Mouse (Mus musculus) liver, embryonic 15.5 days (tissue): ENCODE measurements around the gene Tmem221. TPM values are rescaled to one million over a fixed set of nuclear protein-coding genes. Genes with fewer than 3 reads are reported as not detected.
A peak's percentile ranks its signal among the peaks of the same experiment; 100 is the strongest.

Source experiments
- ATAC-seq: fragments of 200-750 bp; cut with Nextera tagmentation; 2 replicates; pipeline ENCODE4 v1.8.0; 2017; ENCODE audit warnings: moderate number of reproducible peaks, mild to moderate bottlenecking, moderate library complexity; ENCODE audit not compliant: insufficient read depth
- H3K27ac ChIP-seq: fragments of 300-500 bp; sonication (generic); replicated peaks from 2 replicates; pipeline ENCODE4 v1.5.1; 2015; ENCODE audit warnings: mild to moderate bottlenecking, inconsistent platforms
- H3K27me3 ChIP-seq: fragments of 300-500 bp; sonication (generic); 2 replicates; pipeline ENCODE4 v1.6.1; 2015; ENCODE audit warnings: mild to moderate bottlenecking, inconsistent platforms
- H3K36me3 ChIP-seq: fragments of 300-500 bp; sonication (generic); replicated peaks from 2 replicates; pipeline ENCODE4 v1.6.1; 2015; ENCODE audit warnings: moderate library complexity, mild to moderate bottlenecking, inconsistent platforms
- H3K4me1 ChIP-seq: fragments of 300-500 bp; sonication (generic); replicated peaks from 2 replicates; pipeline ENCODE4 v1.6.1; 2015; ENCODE audit warnings: inconsistent platforms
- H3K4me2 ChIP-seq: fragments of 300-500 bp; sonication (generic); 2 replicates; pipeline ENCODE4 v1.6.1; 2015; ENCODE audit warnings: moderate library complexity, mild to moderate bottlenecking, inconsistent platforms
- H3K4me3 ChIP-seq: fragments of 300-500 bp; sonication (generic); replicated peaks from 2 replicates; pipeline ENCODE4 v1.5.1; 2015; ENCODE audit warnings: mild to moderate bottlenecking, inconsistent platforms
- H3K9ac ChIP-seq: fragments of 300-500 bp; sonication (generic); 2 replicates; pipeline ENCODE4 v1.6.1; 2015; ENCODE audit warnings: moderate library complexity, mild to moderate bottlenecking, inconsistent platforms
- H3K9me3 ChIP-seq: fragments of 300-500 bp; sonication (generic); replicated peaks from 2 replicates; pipeline ENCODE4 v1.6.1; 2016; ENCODE audit warnings: inconsistent platforms
- WGBS: fragments of 180-500 bp; shearing (Covaris S2); methylation state at CpG from one replicate; pipeline ENCODE4 v1.1.7; 2015; ENCODE audit warnings: mixed read lengths; ENCODE audit not compliant: insufficient replicate concordance; 5-methylcytosine and 5-hydroxymethylcytosine counted together
- polyA plus RNA-seq: library from polyadenylated mRNA; unstranded; fragments of >200 nt; fragmentation: Nextera tagmentation; extraction: Ambion mirVana; gene quantifications from 2 replicates; pipeline ENCODE4 v1.2.1, GENCODE M21; 2015

Tmem221 gene
- polyA plus RNA-seq, 1 experiment from 2014 or later, result 0.50 TPM

DNA sequence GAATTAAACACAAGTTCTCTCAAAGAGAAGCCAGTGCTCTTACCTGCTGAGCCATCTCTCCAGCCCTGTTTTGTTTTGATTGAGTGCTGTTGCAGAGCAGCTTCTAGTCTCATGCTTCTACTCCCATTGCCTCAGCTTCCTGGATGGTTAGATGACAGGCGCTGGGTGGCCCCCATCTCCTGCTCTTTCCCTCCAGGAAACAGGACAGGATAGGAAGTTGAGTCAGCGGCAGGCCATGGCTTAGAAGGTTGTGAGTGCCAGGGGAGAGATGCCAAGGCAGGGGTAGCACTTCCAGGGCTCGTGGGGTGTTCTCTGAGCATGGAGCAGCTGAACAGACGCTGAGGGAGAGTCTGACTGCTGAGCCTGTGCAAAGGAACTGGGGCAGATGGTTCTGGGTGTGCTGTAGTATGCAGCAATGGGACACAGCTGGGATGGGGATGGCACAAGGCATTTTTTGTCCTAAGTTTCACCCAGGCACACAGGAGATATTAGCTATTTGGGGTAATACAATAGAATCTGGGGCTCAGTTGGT is 19.3 kb upstream of the Tmem221 start:
- Histone ChIP-seq H3K27ac (no peak overlapping the region), H3K27me3 (no peaks in the 10 kb centered on the region), H3K36me3 (no peaks in the 10 kb centered on the region), H3K4me2 (no peak overlapping the region), H3K4me3 (no peak overlapping the region), H3K4me1 (no peaks in the 10 kb centered on the region), H3K9ac (no peak overlapping the region), H3K9me3 (no peaks in the 10 kb centered on the region)
- no peak for ATAC-seq
- WGBS, result 36% methylated on average over 4 of the region's 4 CpGs

DNA sequence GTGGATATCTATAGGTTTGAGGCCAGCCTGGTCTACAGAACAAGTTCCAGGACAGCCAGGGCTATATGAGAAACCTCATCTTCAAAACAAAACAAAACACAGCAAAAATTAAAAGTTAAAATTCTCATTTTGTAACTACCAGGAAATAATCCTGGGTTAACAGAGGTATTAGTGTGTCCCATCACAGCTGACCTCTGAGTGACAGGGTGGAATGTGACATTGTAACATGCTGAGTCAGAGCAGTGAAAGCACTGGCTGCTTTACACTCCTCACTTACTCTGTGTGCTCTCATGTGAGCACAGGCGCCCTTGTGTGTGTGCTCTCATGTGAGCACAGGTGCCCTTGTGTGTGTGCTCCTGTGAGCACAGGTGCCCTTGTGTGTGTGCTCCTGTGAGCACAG is 16.3 kb upstream of the Tmem221 start:
- Histone ChIP-seq H3K4me2 (no peak overlapping the region), H3K4me3 (no peak overlapping the region), H3K9me3 (no peaks in the 10 kb centered on the region), H3K4me1 (peaks cover 13% of the 10 kb centered on the region), H3K27ac (no peak overlapping the region), H3K36me3 (no peaks in the 10 kb centered on the region), H3K27me3 (peaks cover 14% of the 10 kb centered on the region), H3K9ac (no peak overlapping the region)
- 33% methylated on average over 1 of the region's 1 CpGs for whole genome bisulfite sequencing
- ATAC-seq, result no peak

- H3K36me3 ChIP-seq, result no peaks in the 10 kb centered on the region
- no peak overlapping the region for H3K9ac ChIP-seq
- no peak overlapping the region for H3K4me2 ChIP-seq
- H3K4me1 ChIP-seq, result peaks cover 19% of the 10 kb centered on the region
- ATAC-seq, result no peak
- H3K27ac ChIP-seq, result no peak overlapping the region
- no peak overlapping the region for H3K4me3 ChIP-seq
- H3K9me3 ChIP-seq, result no peaks in the 10 kb centered on the region
- peaks cover 20% of the 10 kb centered on the region for H3K27me3 ChIP-seq
- 62% methylated on average over 7 of the region's 7 CpGs for WGBS
Observed at GRCm38 (mm10) chr8:71574426-71574825, 15.8 kb upstream of the Tmem221 start.

DNA sequence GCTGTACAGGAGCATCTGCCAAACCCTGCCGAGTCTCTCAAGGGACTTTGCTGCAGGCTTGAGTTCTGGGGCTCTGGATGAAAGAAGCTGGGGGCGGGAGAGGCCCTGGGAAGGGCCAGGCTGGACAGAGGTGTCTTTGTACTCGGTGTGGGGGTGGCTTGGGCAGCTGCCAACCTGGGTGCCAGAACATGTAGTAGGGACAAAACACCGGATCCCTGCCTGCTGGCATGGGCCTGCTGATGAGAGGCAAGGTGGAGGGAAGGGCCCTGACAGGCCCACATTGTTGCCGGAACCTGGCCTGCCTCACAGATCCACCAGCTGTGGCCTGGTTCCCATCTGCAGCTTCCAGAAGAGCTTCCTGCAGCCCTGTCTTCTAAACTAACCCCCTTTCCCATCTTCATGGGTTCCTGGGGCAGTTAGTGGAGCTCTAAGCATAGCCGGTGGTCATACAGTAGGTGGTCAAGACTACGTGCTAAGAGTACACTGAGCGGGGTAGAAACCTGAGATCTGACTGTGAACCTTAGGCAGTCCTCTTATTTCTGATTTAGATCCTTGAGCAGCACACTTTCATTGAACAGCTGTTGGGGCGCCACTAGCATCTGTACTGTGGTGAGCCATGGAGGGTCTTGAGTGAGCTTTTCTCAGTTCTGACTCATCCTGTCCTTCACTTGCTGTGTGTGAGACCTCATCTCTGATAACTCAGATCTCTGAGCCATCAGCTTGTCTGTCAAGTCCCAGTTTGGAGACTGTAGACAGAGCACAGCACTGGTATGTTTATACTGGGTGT is 14.4 kb upstream of the Tmem221 start:
- Histone ChIP-seq H3K4me2 (no peak overlapping the region), H3K4me1 (peaks cover 31% of the 10 kb centered on the region), H3K27ac (no peak overlapping the region), H3K36me3 (no peaks in the 10 kb centered on the region), H3K4me3 (no peak overlapping the region), H3K9me3 (no peaks in the 10 kb centered on the region), H3K9ac (no peak overlapping the region), H3K27me3 (peaks cover 34% of the 10 kb centered on the region)
- no peak for ATAC-seq
- 70% methylated on average over 9 of the region's 9 CpGs for WGBS

DNA sequence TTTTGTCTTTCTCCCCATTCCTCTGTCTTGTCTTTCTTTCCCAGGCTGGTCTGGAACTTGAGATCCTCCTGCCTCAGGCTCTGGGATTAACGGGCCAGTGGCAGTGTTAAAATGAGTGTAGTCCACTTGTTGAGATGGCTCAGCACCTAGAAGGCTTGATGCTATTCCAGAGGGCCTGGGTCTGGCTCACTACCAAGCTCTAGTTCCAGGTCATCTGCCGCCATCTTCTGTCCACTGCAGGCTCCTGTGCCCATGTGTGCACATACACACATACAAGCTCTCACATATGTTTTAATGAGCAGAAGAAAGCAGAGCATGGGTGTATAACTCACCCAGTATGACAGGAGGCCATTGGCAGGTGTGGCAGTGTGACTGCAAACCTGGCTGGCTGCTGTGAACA is 13.4 kb upstream of the Tmem221 start:
- H3K9ac ChIP-seq, result no peak overlapping the region
- H3K4me2 ChIP-seq, result no peak overlapping the region
- H3K4me3 ChIP-seq, result no peak overlapping the region
- 67% methylated on average over 2 of the region's 2 CpGs for WGBS
- peaks cover 31% of the 10 kb centered on the region for H3K4me1 ChIP-seq
- no peaks in the 10 kb centered on the region for H3K36me3 ChIP-seq
- H3K27ac ChIP-seq, result no peak overlapping the region
- peaks cover 43% of the 10 kb centered on the region for H3K27me3 ChIP-seq
- no peak for ATAC-seq
- no peaks in the 10 kb centered on the region for H3K9me3 ChIP-seq

DNA sequence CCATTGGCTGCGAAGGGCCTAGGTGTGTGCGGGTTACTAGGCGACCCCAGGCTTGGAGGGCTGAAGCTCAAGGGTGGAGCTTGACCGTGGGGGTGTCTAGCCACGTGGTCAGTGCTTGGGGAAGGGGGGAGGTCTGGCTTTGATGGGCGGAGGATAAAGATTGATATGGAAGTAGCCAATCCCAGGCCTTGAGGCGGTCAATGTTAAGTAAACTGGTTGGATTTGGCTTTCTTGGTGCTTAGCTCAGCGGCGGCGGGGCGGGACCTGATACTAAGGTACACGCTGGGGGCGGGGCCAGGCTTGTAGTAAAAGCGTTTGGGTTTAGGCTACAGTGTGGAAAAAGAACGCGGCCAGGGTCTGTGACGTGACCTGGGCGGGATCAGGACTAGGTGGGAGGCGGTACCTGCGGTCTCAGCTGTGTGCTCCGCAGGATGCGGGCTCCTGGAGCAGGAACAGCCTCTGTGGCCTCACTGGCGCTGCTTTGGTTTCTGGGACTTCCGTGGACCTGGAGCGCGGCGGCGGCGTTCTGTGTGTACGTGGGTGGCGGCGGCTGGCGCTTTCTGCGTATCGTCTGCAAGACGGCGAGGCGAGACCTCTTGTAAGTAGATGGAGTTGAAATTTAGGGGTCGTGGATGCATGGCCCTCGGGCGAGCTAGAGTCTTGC is 11.8 kb upstream of the Tmem221 start:
- H3K27me3 ChIP-seq, result peaks cover 50% of the 10 kb centered on the region
- peak overlapping the region; percentile 40 for H3K9ac ChIP-seq
- H3K4me2 ChIP-seq, result peak overlapping the region; percentile 73
- no peak overlapping the region for H3K27ac ChIP-seq
- peak; percentile 74 for ATAC-seq
- H3K36me3 ChIP-seq, result no peaks in the 10 kb centered on the region
- under 1% methylated on average over 41 of the region's 41 CpGs for WGBS
- H3K4me1 ChIP-seq, result peaks cover 31% of the 10 kb centered on the region
- H3K9me3 ChIP-seq, result no peaks in the 10 kb centered on the region
- H3K4me3 ChIP-seq, result peak overlapping the region; percentile 57

DNA sequence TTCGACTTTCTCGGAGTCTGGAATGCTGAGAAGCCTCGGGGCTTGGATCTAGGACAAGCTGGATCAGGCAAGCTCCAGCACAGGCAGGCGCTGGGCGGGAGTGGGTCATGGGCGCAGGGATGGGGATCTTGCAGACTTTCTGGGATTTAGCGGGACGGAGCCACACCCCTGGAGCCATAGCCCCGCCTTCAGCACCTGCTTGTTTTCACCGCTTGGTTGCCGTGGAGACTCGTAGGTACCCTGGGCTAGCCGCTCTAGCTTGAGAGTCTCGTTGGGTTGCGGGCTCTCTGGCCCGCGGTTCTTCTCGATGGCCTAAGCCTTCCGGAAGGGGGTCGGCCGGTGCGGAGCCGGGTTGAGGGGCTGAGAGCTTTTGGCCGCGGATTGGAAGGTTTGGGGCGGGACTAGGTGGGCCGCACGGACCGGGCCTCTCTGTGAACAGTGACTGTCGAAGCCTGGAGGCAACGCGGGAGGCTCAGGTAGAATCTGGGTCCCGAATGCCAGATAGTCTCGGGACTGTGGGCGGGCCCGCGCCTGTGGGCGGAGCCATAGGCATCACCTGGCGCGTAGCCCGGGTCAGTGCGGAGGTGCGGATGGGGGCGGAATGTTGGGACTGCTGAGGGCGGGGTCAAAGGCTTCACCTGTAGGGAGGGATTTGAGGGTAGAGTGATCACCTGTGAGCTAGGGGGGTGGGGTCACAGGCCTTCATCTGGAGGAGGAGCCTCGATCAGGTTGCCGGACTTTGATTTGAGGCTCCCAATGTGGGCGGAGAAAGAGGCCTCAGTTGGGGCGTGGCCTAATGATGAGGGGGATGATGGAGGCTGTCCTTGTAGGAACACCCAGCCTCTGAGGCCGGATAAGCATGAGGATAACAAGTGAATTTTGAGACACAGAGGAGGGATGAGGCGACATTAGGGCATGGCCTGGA is 11.0 kb upstream of the Tmem221 start:
- 4% methylated on average over 51 of the region's 51 CpGs for WGBS
- H3K9me3 ChIP-seq, result no peaks in the 10 kb centered on the region
- 0 out of 2 replicates have a peak overlapping the region, but pooled peaks have one; percentile 29 for H3K27ac ChIP-seq
- no peaks in the 10 kb centered on the region for H3K36me3 ChIP-seq
- ATAC-seq, result peak; percentile 71
- peak overlapping the region; percentile 30; the same call in 1 of the 2 replicates for H3K9ac ChIP-seq
- peak overlapping the region; percentile 57 for H3K4me3 ChIP-seq
- peak overlapping the region; percentile 73 for H3K4me2 ChIP-seq
- H3K27me3 ChIP-seq, result peaks cover 50% of the 10 kb centered on the region
- H3K4me1 ChIP-seq, result peaks cover 31% of the 10 kb centered on the region

GRCm38 (mm10) chr8:71568941-71569340 is 10.3 kb upstream of the Tmem221 start:
- 47% methylated on average over 6 of the region's 6 CpGs for WGBS
- Histone ChIP-seq H3K27me3 (peaks cover 50% of the 10 kb centered on the region), H3K4me3 (peak overlapping the region; percentile 57; the same call in 1 of the 2 replicates), H3K9me3 (no peaks in the 10 kb centered on the region; the same call in 1 of the 2 replicates), H3K9ac (no peak overlapping the region), H3K4me2 (peak overlapping the region; percentile 73), H3K4me1 (peaks cover 31% of the 10 kb centered on the region), H3K36me3 (no peaks in the 10 kb centered on the region), H3K27ac (no peak overlapping the region)
- no peak for ATAC-seq

- no peaks in the 10 kb centered on the region for H3K36me3 ChIP-seq
- WGBS, result 28% methylated on average over 13 of the region's 13 CpGs
- no peak for ATAC-seq
- peak within 1 kb of the TSS; percentile 57 for H3K4me3 ChIP-seq
- H3K27ac ChIP-seq, result 0 out of 2 replicates have a peak within 1 kb of the TSS, but pooled peaks have one; percentile 29
- peak within 1 kb of the TSS; percentile 73 for H3K4me2 ChIP-seq
- peaks cover 50% of the 10 kb centered on the region for H3K27me3 ChIP-seq
- peaks cover 31% of the 10 kb centered on the region for H3K4me1 ChIP-seq
- H3K9ac ChIP-seq, result peak within 1 kb of the TSS; percentile 30; the same call in 1 of the 2 replicates
- no peaks in the 10 kb centered on the region; the same call in 1 of the 2 replicates for H3K9me3 ChIP-seq
Observed at GRCm38 (mm10) chr8:71568387-71568937, 9.8 kb upstream of the Tmem221 start, which contains the start of gene Slc27a1. TSS of gene Slc27a1 (plus strand) at chr8:71568882.

- Histone ChIP-seq H3K4me2 (no peak overlapping the region), H3K4me3 (no peak overlapping the region), H3K9ac (no peak overlapping the region), H3K27me3 (peaks cover 57% of the 10 kb centered on the region), H3K9me3 (no peaks in the 10 kb centered on the region; the same call in 1 of the 2 replicates), H3K4me1 (peaks cover 37% of the 10 kb centered on the region), H3K27ac (no peak overlapping the region), H3K36me3 (no peaks in the 10 kb centered on the region)
- 54% methylated on average over 7 of the region's 7 CpGs for WGBS
- ATAC-seq, result no peak
Observed at GRCm38 (mm10) chr8:71567587-71567986, 8.9 kb upstream of the Tmem221 start.
